Mouse (Mus musculus) forebrain, embryonic 12.5 days (tissue): ENCODE data around the gene Pcx. TPM values are rescaled to one million over a fixed set of nuclear protein-coding genes. Genes with fewer than 3 reads are reported as not detected.
"Not testable (repeated sequence)": the region's sequence is repeated elsewhere in the genome, so short reads cannot be mapped to it uniquely, and the experiment has no call there.

Source experiments
- ATAC-seq: fragments of 200-750 bp; cut with Nextera tagmentation; 2 replicates; pipeline ENCODE4 v1.8.0; 2017; ENCODE audit warnings: moderate TSS enrichment; ENCODE audit not compliant: low FRiP score
- H3K27ac ChIP-seq: fragments of 300-500 bp; sonication (generic); 2 replicates; pipeline ENCODE4 v1.5.1; 2016; ENCODE audit warnings: mild to moderate bottlenecking
- H3K27me3 ChIP-seq: fragments of 300-500 bp; sonication (generic); 2 replicates; pipeline ENCODE4 v1.6.1; 2016; ENCODE audit warnings: mild to moderate bottlenecking
- H3K36me3 ChIP-seq: fragments of 300-500 bp; sonication (generic); replicated peaks from 2 replicates; pipeline ENCODE4 v1.6.1; 2016; ENCODE audit warnings: mild to moderate bottlenecking
- H3K4me1 ChIP-seq: fragments of 300-500 bp; sonication (generic); 2 replicates; pipeline ENCODE4 v1.6.1; 2016
- H3K4me2 ChIP-seq: fragments of 300-500 bp; sonication (generic); 2 replicates; pipeline ENCODE4 v1.6.1; 2016; ENCODE audit warnings: mild to moderate bottlenecking, moderate library complexity
- H3K4me3 ChIP-seq: fragments of 300-500 bp; sonication (generic); replicated peaks from 2 replicates; pipeline ENCODE4 v1.5.1; 2016; ENCODE audit warnings: mild to moderate bottlenecking
- H3K9ac ChIP-seq: fragments of 300-500 bp; sonication (generic); 2 replicates; pipeline ENCODE4 v1.6.1; 2016; ENCODE audit warnings: mild to moderate bottlenecking
- H3K9me3 ChIP-seq: fragments of 300-500 bp; sonication (generic); 2 replicates; pipeline ENCODE4 v1.6.1; 2016
- WGBS: fragments of 180-500 bp; shearing (Covaris S2); methylation state at CpG from one replicate; pipeline ENCODE4 v1.1.7; 2016; 5-methylcytosine and 5-hydroxymethylcytosine counted together
- polyA plus RNA-seq: library from polyadenylated mRNA; unstranded; fragments of >200 nt; fragmentation: Nextera tagmentation; extraction: Ambion mirVana; gene quantifications from 2 replicates; pipeline ENCODE4 v1.2.1, GENCODE M21; 2016

Pcx gene
- polyA plus RNA-seq, 1 experiment from 2014 or later: 19.2 TPM

DNA sequence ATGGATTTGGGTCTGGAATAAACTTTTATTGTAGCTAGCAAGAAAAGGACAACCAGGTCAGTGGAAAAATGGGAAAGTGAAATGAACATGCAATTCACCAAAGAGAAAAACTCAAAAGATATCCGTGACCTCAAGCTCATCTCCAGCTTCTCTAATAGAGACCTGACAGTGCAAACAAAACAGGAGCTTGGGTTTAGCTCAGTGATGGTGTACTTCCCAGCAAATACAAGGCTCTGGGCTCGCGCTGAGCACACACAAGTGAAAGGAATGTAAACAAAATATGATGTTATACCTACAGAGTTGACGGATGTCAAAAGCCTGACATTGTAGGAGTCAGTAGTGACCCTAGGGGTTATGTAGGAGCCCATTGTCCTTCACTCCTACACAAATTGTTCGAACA, 69.0 kb downstream of the Pcx start:
- no peaks in the 10 kb centered on the region for H3K9me3 ChIP-seq

DNA sequence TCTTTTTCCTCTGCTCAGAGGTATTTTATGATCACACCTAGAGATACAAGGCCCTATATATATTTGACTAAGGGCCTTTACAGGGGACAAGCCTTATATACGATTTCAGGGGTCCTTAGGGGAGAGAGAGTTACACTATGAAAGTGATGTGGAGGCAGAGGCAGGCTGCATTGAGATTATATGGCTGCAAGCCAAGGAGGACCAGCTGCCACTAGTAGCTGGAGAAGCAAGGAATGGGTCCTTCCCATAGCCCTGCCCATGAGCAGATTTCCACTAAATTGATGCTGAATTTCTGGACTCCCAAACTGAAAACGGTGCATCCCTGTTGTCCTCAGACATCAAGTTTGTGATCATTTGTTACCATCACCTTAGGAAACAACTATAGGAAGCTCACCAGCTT, 73.6 kb downstream of the Pcx start:
- Histone ChIP-seq H3K4me1 (no peaks in the 10 kb centered on the region), H3K27ac (no peak overlapping the region), H3K4me3 (no peak overlapping the region), H3K36me3 (no peaks in the 10 kb centered on the region), H3K9me3 (no peaks in the 10 kb centered on the region), H3K9ac (no peak overlapping the region), H3K27me3 (no peaks in the 10 kb centered on the region), H3K4me2 (no peak overlapping the region)
- 67% methylated on average over 2 of the region's 2 CpGs for WGBS
- ATAC-seq: no peak

More for the DNA sequence above, 69.0 kb downstream of the Pcx start:
- Histone ChIP-seq H3K4me2 (no peak overlapping the region), H3K9ac (no peak overlapping the region), H3K27ac (no peak overlapping the region), H3K36me3 (no peaks in the 10 kb centered on the region), H3K27me3 (no peaks in the 10 kb centered on the region), H3K4me3 (no peak overlapping the region), H3K4me1 (no peaks in the 10 kb centered on the region)
- WGBS: 84% methylated on average over 5 of the region's 5 CpGs
- no peak for ATAC-seq

DNA sequence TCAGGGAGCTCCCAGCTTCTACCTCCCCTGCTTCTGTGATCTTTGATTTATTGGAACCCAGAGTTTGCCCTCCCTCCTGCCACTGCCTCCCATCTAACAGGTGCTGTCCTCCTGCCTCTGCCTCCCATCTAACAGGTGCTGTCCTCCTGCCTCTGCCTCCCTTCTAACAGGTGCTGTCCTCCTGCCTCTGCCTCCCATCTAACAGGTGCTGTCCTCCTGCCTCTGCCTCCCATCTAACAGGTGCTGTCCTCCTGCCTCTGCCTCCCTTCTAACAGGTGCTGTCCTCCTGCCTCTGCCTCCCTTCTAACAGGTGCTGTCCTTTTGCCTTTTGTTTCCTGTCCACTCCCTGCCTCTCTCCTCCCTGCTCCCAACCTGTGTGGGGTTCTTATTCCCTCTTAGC, 76.5 kb downstream of the Pcx start:
- H3K4me1 ChIP-seq, H3K27me3 ChIP-seq, H3K27ac ChIP-seq, H3K4me3 ChIP-seq, ATAC-seq, H3K4me2 ChIP-seq, H3K9me3 ChIP-seq, H3K9ac ChIP-seq, H3K36me3 ChIP-seq: not testable (repeated sequence)

DNA sequence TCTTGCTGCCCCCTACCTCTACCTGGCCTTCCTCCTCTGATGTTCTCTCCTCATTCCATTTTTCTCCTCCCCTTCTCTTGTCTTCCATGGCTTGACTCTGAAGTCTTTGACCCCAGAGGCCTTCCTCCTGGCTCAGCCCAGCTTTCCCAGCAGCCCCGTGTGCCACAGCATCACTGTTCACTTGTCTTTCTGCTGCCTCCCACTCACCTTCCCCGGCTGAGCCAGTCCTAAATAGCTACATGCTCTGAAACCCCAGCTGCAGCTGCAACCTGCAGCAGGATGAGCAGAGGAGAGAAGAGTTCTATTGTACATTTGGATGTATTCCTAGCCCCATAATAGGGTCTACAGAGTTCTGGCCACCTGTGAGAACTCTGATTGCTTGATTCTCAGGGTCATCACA, 77.2 kb downstream of the Pcx start:
- Histone ChIP-seq H3K9me3 (no peaks in the 10 kb centered on the region), H3K27me3 (no peaks in the 10 kb centered on the region), H3K27ac (no peak overlapping the region), H3K36me3 (no peaks in the 10 kb centered on the region), H3K9ac (no peak overlapping the region), H3K4me2 (no peak overlapping the region), H3K4me1 (no peaks in the 10 kb centered on the region), H3K4me3 (no peak overlapping the region)
- 52% methylated on average over 2 of the region's 2 CpGs for WGBS
- no peak for ATAC-seq

DNA sequence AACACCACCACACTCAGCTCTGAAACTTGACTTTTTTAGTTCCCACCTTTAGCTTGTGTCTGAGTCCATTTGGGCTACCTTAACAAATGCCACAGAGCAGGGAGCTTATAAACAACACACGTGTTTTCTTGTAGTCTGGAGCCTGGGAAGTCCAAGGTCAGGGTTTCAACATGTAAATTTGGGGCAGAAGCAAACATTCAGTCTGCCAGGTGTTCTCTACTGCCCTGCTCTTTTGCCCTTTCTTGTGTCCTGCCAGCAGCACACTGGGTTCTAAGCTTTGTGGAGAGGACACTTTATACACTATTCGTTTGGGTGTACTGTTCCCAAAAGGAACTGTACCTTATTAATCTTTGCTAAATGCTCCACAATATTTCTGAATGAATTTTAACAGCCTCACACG, 78.2 kb downstream of the Pcx start:
- 75% methylated on average over 3 of the region's 3 CpGs for WGBS
- H3K9ac ChIP-seq: no peak overlapping the region
- no peaks in the 10 kb centered on the region for H3K27me3 ChIP-seq
- no peaks in the 10 kb centered on the region for H3K36me3 ChIP-seq
- H3K27ac ChIP-seq: no peak overlapping the region
- H3K9me3 ChIP-seq: no peaks in the 10 kb centered on the region
- ATAC-seq: no peak
- no peaks in the 10 kb centered on the region for H3K4me1 ChIP-seq
- H3K4me2 ChIP-seq: no peak overlapping the region
- H3K4me3 ChIP-seq: no peak overlapping the region

DNA sequence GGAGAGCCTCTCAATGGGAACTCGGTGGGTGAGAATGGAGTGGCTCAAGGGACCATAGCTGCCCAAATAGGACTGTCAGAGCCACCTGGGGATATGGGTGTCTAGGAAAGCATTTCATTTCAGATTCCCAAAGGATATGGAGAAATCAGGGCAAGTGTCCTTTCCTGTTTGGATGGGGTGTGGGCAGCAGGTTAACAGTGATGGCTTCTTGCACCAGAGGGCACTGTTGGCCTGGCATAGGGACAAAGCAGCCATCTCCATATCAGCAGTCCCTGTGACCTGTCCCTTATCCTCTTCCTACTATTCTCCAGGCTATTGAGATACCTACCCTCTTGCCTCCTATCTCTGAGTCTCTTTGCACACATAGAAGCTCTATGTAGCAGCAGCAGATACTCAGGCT, 78.8 kb downstream of the Pcx start:
- Histone ChIP-seq H3K27ac (no peak overlapping the region), H3K4me3 (no peak overlapping the region), H3K4me1 (no peaks in the 10 kb centered on the region), H3K9me3 (no peaks in the 10 kb centered on the region), H3K4me2 (no peak overlapping the region), H3K9ac (no peak overlapping the region), H3K36me3 (no peaks in the 10 kb centered on the region), H3K27me3 (no peaks in the 10 kb centered on the region)
- 65% methylated on average over 1 of the region's 1 CpGs for WGBS
- no peak for ATAC-seq

DNA sequence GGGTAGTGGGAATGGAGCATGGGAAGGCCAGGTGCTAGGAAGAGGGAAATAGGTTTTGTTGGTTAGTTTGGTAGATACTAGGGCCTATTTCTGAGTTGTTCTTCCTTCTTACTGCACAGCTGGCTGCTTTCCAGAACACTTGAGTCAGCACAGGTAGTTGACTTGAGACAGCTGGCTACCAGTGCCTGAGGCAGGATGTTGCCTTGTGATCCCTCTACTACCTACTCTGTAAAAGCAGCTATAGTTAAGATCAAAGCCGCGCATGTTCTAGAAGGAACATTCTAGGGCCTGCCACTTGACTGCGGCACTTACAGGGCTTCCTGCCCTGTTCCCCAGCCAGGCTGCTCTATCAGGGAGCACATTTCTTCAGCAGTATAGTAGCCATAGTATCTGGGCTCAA, 79.8 kb downstream of the Pcx start:
- no peak overlapping the region for H3K9ac ChIP-seq
- H3K9me3 ChIP-seq: no peaks in the 10 kb centered on the region
- H3K4me2 ChIP-seq: no peak overlapping the region
- no peaks in the 10 kb centered on the region for H3K27me3 ChIP-seq
- no peaks in the 10 kb centered on the region for H3K36me3 ChIP-seq
- no peak overlapping the region for H3K4me3 ChIP-seq
- ATAC-seq: no peak
- no peaks in the 10 kb centered on the region for H3K4me1 ChIP-seq
- 97% methylated on average over 3 of the region's 3 CpGs for WGBS
- no peak overlapping the region for H3K27ac ChIP-seq

DNA sequence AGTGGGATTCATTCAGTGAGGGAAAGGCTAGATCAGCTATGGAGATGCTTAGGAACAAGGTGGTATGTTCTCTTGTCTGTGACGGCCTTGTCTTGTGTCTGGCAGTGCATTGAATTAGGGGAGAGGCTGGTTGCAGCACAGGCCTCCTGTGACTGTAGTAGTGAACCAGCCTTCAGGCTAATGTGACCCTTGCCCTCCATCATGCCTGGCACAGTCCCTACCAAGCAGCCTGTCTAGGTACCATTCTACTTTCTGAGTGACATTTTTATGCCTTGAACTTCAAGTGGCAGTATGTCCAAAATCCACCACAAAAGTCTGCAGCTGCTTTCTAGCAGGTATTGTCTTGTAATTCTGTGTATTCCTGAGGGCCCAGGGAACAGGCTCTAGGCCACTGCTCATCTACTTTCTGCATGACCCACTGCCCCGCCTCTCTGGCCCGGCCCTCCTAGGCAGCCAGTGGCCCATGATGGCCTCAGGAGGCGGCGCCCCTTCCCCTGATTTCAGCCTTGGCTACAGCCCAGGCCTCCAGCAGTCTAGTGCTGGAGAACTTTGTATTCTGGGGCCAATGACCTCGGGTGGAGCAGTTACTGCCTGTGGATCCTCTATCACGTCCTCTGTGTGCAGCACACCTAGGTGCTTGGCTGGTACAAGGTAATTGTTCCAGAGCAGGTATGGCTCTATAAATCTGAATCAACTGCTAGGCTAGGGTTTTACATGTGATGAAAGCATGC, 83.7 kb downstream of the Pcx start:
- Histone ChIP-seq H3K9me3 (no peaks in the 10 kb centered on the region), H3K27ac (no peak overlapping the region), H3K4me2 (no peak overlapping the region), H3K4me3 (no peak overlapping the region), H3K27me3 (no peaks in the 10 kb centered on the region), H3K9ac (no peak overlapping the region), H3K4me1 (no peaks in the 10 kb centered on the region), H3K36me3 (no peaks in the 10 kb centered on the region)
- WGBS: 60% methylated on average over 7 of the region's 7 CpGs
- no peak for ATAC-seq

DNA sequence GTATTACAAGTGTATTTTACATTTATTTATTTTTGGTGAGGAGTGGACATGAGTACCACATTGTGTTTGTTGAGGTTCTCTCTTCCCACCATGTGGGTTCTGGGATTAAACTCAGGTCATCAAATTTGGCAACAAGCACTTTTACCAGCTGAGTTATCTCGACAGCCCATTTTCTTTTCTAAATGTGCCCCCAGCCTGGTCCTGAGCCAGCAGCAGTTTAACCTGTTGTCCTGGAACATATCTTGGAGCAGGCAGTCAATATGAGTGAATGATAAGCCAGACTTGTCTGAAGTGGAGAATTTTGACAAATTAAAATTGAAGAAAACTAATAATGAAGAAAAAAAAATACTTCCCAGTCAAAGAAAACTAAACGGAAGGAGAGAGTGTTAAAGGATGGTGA, 85.8 kb downstream of the Pcx start:
- Histone ChIP-seq H3K27ac (no peak overlapping the region), H3K4me1 (no peaks in the 10 kb centered on the region), H3K9me3 (no peaks in the 10 kb centered on the region), H3K9ac (no peak overlapping the region), H3K4me2 (no peak overlapping the region), H3K27me3 (no peaks in the 10 kb centered on the region), H3K36me3 (no peaks in the 10 kb centered on the region), H3K4me3 (no peak overlapping the region)
- no peak for ATAC-seq
- 75% methylated on average over 2 of the region's 2 CpGs for WGBS

DNA sequence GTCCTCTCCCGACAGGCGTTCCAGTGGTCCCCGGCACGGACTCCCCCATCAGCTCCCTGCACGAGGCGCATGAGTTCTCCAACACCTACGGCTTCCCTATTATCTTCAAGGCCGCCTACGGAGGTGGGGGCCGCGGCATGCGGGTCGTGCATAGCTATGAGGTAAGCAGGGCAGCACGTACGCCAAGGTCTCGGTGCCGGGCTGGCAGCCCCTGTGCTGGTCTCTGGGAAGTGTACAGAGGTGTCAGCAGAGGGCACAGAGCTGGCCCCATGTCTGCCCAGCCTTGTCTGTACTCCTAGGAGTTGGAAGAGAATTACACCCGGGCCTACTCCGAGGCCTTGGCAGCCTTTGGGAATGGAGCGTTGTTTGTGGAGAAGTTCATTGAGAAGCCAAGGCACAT, 92.2 kb downstream of the Pcx start:
- Histone ChIP-seq H3K4me3 (no peak overlapping the region), H3K27ac (no peak overlapping the region), H3K9ac (no peak overlapping the region), H3K36me3 (no peaks in the 10 kb centered on the region), H3K4me1 (no peaks in the 10 kb centered on the region), H3K27me3 (no peaks in the 10 kb centered on the region), H3K4me2 (no peak overlapping the region), H3K9me3 (no peaks in the 10 kb centered on the region)
- ATAC-seq: no peak
- WGBS: 89% methylated on average over 20 of the region's 20 CpGs

DNA sequence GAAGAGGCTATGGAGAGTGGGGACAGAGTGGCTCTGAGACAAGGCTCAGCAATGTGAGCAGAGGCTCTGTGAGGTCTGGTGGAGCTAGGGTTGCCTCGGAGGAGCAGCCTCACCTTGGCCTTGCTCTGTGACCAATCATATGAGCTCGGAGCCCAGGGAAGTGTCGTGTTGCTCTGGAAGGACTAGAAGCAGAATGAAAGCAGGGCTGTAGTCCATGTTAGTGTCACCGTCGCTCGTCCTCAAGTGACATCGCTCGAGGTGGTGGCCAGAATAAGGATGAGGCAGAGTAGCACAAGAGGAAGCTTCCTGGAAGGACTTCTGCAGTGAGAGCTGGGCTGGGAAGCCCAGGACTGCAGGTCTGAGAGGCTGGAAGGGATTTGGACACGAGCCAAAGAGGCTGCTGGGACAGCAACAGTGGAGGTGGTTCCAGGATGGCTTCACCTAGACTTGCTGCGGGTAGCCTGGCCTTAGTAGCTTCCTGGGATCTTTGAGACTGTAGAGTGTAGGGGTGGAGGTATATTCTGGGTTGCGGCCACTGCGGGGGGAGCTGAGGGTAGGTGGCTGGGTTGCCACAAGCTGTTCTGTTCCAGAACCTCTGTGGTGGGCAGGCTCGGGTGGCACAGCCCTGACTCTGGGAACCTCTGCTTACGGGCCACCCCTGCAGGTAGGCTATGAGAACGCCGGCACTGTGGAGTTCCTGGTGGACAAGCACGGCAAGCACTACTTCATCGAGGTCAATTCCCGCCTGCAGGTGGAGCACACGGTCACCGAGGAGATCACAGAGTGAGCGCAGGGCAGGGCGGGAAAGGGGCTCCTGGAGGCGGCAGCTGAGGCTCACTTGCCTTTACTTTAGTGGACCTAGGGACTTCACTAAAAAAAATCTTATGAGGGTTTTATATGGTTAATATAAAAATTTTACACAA, 93.8 kb downstream of the Pcx start:
- WGBS: 42% methylated on average over 24 of the region's 24 CpGs
- Histone ChIP-seq H3K9ac (no peak overlapping the region), H3K9me3 (no peaks in the 10 kb centered on the region), H3K4me3 (no peak overlapping the region), H3K27ac (no peak overlapping the region), H3K36me3 (no peaks in the 10 kb centered on the region), H3K4me2 (no peak overlapping the region), H3K4me1 (no peaks in the 10 kb centered on the region), H3K27me3 (no peaks in the 10 kb centered on the region)
- ATAC-seq: no peak

DNA sequence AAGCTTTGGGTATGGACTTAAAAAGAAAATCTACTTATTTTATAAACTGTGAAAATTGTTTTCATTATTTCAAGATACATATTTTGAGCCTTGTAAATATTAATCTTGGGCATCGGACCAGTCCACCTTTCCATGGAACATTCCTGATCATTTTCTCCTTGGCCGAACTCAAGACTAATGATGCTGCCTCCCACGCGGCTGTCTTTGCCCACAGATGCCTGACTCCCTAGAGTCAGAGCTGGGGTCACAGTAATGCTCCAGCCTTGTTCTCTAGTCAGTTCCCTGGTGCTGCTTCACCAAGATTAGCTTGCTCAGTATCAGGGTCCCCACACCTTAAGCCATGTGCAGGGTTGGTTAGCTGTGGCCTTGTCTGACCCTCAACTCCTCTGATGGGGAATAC, 95.4 kb downstream of the Pcx start:
- Histone ChIP-seq H3K27ac (no peak overlapping the region), H3K27me3 (no peaks in the 10 kb centered on the region), H3K4me2 (no peak overlapping the region), H3K36me3 (no peaks in the 10 kb centered on the region), H3K4me3 (no peak overlapping the region), H3K9me3 (no peaks in the 10 kb centered on the region), H3K9ac (no peak overlapping the region), H3K4me1 (no peaks in the 10 kb centered on the region)
- 93% methylated on average over 4 of the region's 4 CpGs for WGBS
- no peak for ATAC-seq

DNA sequence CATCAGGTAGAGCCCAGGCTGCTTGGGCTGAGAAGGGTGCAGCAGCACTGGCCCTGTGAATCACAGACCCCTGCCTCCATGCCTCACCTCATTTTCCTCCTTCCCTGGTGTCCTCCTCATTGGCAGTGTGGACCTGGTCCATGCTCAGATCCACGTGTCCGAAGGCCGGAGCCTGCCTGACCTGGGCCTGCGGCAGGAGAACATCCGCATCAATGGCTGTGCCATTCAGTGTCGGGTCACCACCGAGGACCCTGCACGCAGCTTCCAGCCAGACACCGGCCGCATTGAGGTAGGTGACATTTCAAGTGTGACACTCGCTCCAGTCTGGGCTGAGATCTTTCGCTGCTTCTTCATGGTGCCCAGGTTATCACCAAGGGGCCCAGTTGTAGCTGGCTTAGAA, 97.1 kb downstream of the Pcx start:
- Histone ChIP-seq H3K27ac (no peak overlapping the region), H3K36me3 (peaks cover 16% of the 10 kb centered on the region), H3K27me3 (no peaks in the 10 kb centered on the region), H3K9me3 (no peaks in the 10 kb centered on the region), H3K9ac (no peak overlapping the region), H3K4me2 (no peak overlapping the region), H3K4me1 (peaks cover 2% of the 10 kb centered on the region), H3K4me3 (no peak overlapping the region)
- ATAC-seq: no peak
- WGBS: 90% methylated on average over 12 of the region's 12 CpGs
